Mouse (Mus musculus): ENCODE data around the gene Klf7. TPM values are rescaled to one million over a fixed set of nuclear protein-coding genes. Genes with fewer than 3 reads are reported as not detected.

The Klf7 gene
- polyA plus RNA-seq, 1 experiment from 2014 or later, result 53.2 TPM

DNA sequence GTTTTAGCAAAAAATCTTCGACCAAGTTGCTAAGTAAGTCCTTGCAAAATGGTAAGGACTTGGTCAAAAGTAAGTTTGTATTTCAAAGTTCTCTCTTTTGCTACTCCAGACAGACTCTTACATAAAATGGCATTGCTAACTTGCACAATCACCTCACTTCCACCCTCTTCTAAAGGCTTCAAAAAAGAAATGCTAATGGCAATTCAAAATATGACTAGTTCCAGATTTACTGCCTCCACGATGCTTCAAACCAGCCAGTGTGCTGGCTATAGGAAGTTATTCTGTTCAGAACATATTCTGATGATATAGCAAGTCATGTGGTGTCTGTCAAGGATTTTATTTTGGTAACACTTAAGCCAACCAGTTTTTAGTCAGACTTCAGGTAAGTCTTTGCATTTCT, 41.8 kb downstream of the Klf7 start:
- no peak overlapping the region for H3K4me2 ChIP-seq (replicated peaks)
- H3K4me1 ChIP-seq, result peaks cover 24% of the 10 kb centered on the region
- no peak overlapping the region for H3K27ac ChIP-seq
- WGBS, result 90% methylated on average over 2 of the region's 2 CpGs
- no peak overlapping the region for H3K4me3 ChIP-seq
- H3K36me3 ChIP-seq, result peaks cover 10% of the 10 kb centered on the region
- H3K9me3 ChIP-seq (replicated peaks), result no peaks in the 10 kb centered on the region
- no peak overlapping the region for H3K9ac ChIP-seq
- H3K27me3 ChIP-seq, result no peaks in the 10 kb centered on the region
- ATAC-seq (ENCODE audit: low FRiP score), result no peak

DNA sequence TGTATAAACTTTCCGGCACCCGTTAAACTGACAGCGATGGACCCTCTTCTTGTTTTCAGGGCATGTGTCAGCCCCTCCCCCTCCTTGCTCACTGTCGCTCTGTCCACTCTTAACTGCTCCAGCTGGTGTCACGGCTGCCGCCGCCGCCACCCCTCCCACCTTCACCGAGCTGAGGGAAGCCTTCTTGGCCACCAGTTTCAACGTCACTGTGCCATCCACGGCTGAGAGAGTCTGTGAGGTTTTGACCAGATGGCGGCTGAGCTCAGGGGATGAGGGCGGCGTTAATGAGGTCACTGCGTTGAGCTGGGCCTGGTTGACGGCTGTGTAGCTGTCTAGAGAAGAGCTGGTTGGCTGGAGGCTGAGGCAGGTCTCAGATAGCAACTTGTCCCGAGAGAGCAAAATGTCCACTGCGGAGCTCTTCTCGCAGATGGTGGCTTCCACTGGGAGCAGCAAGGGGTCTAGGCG, 43.3 kb downstream of the Klf7 start:
- Histone ChIP-seq H3K9me3 (replicated peaks) (no peaks in the 10 kb centered on the region), H3K4me3 (no peak overlapping the region), H3K36me3 (peaks cover 10% of the 10 kb centered on the region), H3K4me1 (peaks cover 20% of the 10 kb centered on the region), H3K27me3 (no peaks in the 10 kb centered on the region), H3K27ac (peak overlapping the region; percentile 30; the same call in 1 of the 2 replicates), H3K9ac (no peak overlapping the region), H3K4me2 (replicated peaks) (no peak overlapping the region)
- peak; percentile 41; the same call in 1 of the 2 replicates for ATAC-seq (ENCODE audit: low FRiP score)
- whole genome bisulfite sequencing, result 67% methylated on average over 20 of the region's 20 CpGs

DNA sequence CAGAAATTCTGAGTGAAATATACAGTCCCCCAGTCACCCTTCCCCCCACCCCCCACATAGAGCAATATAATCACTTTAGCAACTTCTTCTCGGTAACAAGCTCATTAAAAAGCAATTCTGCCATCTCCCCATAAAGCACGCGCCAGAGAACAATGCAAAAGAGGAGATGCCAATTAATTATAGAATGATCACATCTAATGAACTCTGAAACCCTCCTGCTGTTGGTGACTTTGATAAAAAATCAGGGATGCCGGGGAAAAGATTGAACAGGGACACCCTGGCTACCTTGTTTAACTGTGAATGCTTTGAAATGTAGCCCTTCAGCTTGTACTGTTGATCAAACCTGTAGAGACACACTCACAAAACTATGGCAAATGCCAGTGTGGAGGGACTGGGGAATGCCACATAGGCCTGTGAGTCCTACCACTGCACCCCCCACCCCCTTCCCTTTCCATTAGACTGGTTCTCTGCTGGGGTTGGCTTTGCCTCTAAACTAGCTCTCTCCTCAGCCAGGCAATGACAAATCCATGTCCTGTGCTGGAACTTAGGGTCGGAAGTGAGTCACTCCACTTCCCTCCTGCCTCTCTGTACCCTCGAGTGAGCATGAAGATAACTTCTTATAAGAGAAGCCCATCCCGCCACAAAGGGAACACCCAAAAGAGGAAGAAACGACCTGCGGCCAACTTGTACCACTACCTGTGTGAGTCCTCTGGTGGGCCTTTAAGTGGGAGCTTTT, 43.9 kb downstream of the Klf7 start:
- no peak overlapping the region for H3K4me3 ChIP-seq
- H3K36me3 ChIP-seq, result peaks cover 10% of the 10 kb centered on the region
- H3K4me1 ChIP-seq, result peaks cover 19% of the 10 kb centered on the region
- no peaks in the 10 kb centered on the region for H3K9me3 ChIP-seq (replicated peaks)
- peak overlapping the region; percentile 66; the same call in 1 of the 2 replicates for H3K27ac ChIP-seq
- no peaks in the 10 kb centered on the region for H3K27me3 ChIP-seq
- 0 out of 2 replicates have a peak, but pooled peaks have one; percentile 44 for ATAC-seq (ENCODE audit: low FRiP score)
- 77% methylated on average over 9 of the region's 9 CpGs for WGBS
- H3K4me2 ChIP-seq (replicated peaks), result no peak overlapping the region
- no peak overlapping the region for H3K9ac ChIP-seq

DNA sequence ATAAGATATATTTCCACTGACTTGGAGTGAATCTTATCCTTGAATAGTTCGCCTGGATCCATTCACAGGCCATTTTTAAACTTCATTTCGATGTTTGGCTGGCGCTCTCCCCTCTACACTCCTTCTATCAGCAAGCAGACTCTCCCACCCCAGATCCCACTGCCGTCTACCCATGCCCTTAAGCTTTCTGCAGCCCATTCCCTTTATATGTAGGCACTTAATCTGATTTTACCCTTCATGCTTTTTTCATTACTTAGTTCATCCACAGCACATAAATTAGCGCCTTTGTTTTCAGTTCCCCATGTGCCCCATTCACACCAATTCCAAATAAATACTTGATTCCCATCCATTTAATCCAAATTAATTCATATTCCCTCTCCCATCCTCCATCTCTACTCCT, 48.0 kb downstream of the Klf7 start:
- no peaks in the 10 kb centered on the region for H3K27me3 ChIP-seq
- 84% methylated on average over 5 of the region's 5 CpGs for WGBS
- H3K4me3 ChIP-seq, result no peak overlapping the region
- peaks cover 10% of the 10 kb centered on the region for H3K36me3 ChIP-seq
- no peak overlapping the region for H3K4me2 ChIP-seq (replicated peaks)
- no peak overlapping the region for H3K9ac ChIP-seq
- no peak overlapping the region for H3K27ac ChIP-seq
- no peak for ATAC-seq (ENCODE audit: low FRiP score)
- peaks cover 20% of the 10 kb centered on the region for H3K4me1 ChIP-seq
- no peaks in the 10 kb centered on the region for H3K9me3 ChIP-seq (replicated peaks)

DNA sequence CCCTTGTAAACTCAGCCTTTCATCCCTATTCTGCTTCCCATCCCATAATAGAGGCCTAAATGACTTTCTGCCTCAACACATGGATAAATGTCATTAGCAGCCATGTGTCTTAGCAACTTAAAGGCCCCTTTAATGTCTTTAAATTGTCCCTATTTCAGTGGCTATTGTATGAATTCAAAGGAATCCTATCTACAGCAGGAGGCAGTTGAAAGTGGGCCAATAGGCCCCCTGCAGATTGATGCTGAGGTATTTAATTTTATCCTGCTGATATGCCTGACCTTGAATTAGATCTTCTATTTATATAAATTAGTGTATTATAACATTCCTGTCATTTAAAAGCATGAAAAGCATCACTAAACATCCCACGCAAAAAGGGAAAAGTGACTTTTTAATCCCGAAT, 51.1 kb downstream of the Klf7 start:
- Histone ChIP-seq H3K4me2 (replicated peaks) (no peak overlapping the region), H3K4me1 (peaks cover 29% of the 10 kb centered on the region), H3K27ac (no peak overlapping the region), H3K36me3 (no peaks in the 10 kb centered on the region), H3K4me3 (no peak overlapping the region), H3K27me3 (no peaks in the 10 kb centered on the region), H3K9ac (no peak overlapping the region), H3K9me3 (replicated peaks) (no peaks in the 10 kb centered on the region)
- no peak for ATAC-seq (ENCODE audit: low FRiP score)
- 83% methylated on average over 2 of the region's 2 CpGs for WGBS

DNA sequence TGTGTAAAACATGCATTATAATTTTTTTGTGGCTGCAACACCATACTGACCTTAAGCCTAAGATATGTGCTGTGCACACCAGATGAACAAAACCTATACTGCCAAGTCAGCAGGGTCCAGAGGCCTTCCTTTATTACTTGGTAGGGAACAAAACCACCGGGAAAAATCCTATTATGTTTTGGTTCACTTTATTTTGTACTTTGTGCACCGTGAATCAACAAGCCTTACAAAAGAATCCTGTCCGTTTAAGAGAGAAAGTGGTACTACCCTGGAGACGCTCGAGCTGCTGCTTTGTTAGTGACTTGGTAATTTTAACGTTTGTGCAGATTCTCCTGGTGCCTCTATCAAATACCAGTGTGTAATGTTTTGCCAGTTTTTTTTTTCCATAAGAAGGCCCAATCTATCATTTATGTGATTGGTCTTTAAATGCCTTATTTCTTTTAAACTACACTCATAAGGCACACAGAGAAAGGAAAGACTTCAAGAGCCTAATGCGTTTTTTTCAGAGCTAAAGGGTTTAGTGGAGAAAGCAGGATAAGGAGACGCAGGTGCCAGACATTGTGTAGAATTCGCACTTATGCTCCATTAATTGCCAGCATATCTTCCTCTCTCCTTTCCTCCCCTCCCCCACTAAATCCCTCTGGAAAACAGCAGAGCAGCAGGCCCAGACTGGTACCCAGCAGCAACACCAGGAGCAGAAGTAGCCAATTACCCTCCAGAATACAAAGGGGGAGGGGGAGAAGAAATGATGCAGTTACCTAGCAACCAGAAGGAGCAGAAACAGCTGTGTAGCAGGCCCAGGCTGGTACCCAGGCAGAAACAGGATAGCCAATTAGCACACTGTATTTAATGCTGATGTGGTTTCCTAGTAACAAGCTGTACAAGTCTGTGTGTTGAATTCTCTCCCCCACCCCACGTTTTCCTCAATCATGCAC, 55.5 kb downstream of the Klf7 start:
- Histone ChIP-seq H3K36me3 (no peaks in the 10 kb centered on the region), H3K27ac (peak overlapping the region; percentile 83), H3K4me2 (replicated peaks) (peak overlapping the region; percentile 21), H3K4me3 (no peak overlapping the region), H3K4me1 (peaks cover 69% of the 10 kb centered on the region), H3K9me3 (replicated peaks) (no peaks in the 10 kb centered on the region), H3K27me3 (no peaks in the 10 kb centered on the region), H3K9ac (no peak overlapping the region)
- 29% methylated on average over 10 of the region's 10 CpGs for WGBS
- peak; percentile 97 for ATAC-seq (ENCODE audit: low FRiP score)

DNA sequence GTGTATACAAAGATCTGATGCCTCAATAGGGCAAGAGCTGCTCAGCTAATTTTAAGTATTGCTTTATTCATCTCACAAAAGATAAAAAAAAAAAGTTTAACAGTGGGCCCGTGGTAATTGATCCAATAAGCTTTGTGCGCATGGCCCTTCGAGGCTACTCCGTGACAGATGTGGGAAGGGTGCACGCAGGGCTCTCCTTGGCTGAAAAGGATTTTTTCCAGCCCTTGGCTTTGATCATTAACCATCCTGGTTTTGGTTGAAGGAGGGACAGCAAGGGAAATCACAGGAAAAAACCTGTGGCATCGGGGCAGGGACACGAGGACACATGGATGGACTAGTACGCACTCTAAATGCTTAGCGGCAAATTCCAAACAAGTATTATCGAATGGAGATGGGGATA, 60.6 kb downstream of the Klf7 start:
- H3K4me2 ChIP-seq (replicated peaks), result no peak overlapping the region
- no peak overlapping the region for H3K9ac ChIP-seq
- no peak overlapping the region for H3K4me3 ChIP-seq
- 61% methylated on average over 10 of the region's 10 CpGs for WGBS
- no peaks in the 10 kb centered on the region for H3K9me3 ChIP-seq (replicated peaks)
- H3K27me3 ChIP-seq, result no peaks in the 10 kb centered on the region
- H3K4me1 ChIP-seq, result peaks cover 66% of the 10 kb centered on the region
- 0 out of 2 replicates have a peak, but pooled peaks cover 4% of the 10 kb centered on the region for H3K36me3 ChIP-seq
- ATAC-seq (ENCODE audit: low FRiP score), result no peak
- peak overlapping the region; percentile 84 for H3K27ac ChIP-seq

DNA sequence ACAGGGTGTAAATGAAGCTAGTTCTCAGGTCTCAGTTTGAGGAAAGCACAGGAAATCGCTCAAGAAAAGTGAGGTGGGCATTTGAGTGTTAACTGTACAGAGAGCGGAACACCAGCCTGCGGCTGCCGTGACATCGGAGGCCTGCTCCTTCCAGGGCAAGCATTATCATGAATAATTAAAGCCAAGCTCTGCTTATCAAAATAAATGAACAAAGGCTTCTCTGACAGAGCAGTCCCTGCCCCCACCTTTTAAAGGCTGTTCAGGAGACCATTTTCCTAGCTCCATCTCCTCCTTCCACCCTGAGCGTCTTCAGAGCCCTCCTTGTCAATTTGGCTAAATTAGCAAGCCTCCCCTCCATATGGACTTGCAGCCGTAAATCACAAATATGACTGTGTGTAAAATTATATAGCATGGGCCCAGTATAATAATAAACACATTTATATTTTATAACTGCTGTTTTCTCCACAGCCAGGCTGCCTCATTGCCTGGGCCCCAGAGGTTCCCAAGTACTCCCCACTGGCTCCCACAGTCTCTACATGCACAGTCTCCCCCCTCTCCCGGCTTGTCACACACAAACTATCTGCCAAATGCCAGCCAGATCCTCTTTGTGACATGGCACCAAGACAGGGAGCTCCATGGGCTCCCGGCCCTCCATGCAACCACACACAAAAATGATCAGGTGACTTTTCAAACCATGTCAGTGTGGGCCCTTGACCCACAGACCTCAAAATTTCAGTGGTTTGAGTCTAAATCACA, 61.2 kb downstream of the Klf7 start:
- 33% methylated on average over 9 of the region's 9 CpGs for WGBS
- ATAC-seq (ENCODE audit: low FRiP score), result peak; percentile 78

DNA sequence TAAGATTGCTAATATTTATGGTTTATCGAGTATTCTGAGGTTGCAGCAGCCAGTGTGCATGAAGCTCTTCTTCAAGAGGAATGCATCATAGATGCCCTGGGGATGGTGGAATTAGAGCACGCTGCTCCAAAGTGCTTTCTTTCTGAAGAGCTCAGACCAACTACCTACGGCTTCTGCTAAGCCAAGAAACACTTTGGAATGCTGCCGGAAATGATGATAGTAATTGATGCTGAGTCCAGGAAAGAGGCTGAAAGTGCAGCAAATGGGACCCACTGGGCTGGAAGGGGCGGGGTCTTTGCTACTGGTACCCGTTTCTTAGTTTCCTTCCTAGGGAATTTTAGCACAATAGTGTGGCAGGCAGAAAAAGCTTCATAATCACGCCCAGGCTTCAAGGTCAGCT, 62.0 kb downstream of the Klf7 start:
- Histone ChIP-seq H3K4me3 (no peak overlapping the region), H3K27ac (peak overlapping the region; percentile 84), H3K36me3 (0 out of 2 replicates have a peak, but pooled peaks cover 4% of the 10 kb centered on the region), H3K9me3 (replicated peaks) (no peaks in the 10 kb centered on the region), H3K9ac (0 out of 2 replicates have a peak overlapping the region, but pooled peaks have one; percentile 0), H3K4me1 (peaks cover 67% of the 10 kb centered on the region), H3K4me2 (replicated peaks) (peak overlapping the region; percentile 23), H3K27me3 (no peaks in the 10 kb centered on the region)
- WGBS, result 61% methylated on average over 7 of the region's 7 CpGs
- ATAC-seq (ENCODE audit: low FRiP score), result no peak

More for the DNA sequence above, 61.2 kb downstream of the Klf7 start:
- H3K4me1 ChIP-seq, result peaks cover 66% of the 10 kb centered on the region
- H3K27me3 ChIP-seq, result no peaks in the 10 kb centered on the region
- H3K27ac ChIP-seq, result peak overlapping the region; percentile 84
- no peak overlapping the region for H3K4me3 ChIP-seq
- peak overlapping the region; percentile 23 for H3K4me2 ChIP-seq (replicated peaks)
- 0 out of 2 replicates have a peak overlapping the region, but pooled peaks have one; percentile 0 for H3K9ac ChIP-seq
- 0 out of 2 replicates have a peak, but pooled peaks cover 4% of the 10 kb centered on the region for H3K36me3 ChIP-seq
- no peaks in the 10 kb centered on the region for H3K9me3 ChIP-seq (replicated peaks)

DNA sequence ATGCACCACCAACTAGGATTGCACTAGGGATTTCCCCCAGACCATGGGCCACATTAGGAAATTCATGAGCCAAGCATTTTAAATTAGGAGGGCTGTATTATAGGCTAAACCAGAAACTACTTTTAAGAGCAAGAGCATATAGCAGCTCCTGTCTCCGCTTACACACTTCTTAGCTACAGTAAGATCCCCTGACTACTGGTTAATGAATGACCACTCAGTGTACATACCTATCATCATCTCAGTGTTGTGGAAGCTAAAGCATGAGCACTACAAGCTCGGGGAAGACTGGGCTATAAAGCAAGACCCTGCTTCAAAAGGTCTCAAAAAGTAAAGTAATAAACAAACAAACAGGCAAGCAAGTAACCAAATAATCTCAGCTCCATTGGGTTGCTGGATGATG, 65.5 kb downstream of the Klf7 start:
- peaks cover 33% of the 10 kb centered on the region for H3K4me1 ChIP-seq
- 0 out of 2 replicates have a peak, but pooled peaks cover 4% of the 10 kb centered on the region for H3K36me3 ChIP-seq
- H3K4me2 ChIP-seq (replicated peaks), result no peak overlapping the region
- no peak overlapping the region for H3K4me3 ChIP-seq
- WGBS, result 83% methylated on average over 2 of the region's 2 CpGs
- H3K9ac ChIP-seq, result no peak overlapping the region
- H3K27ac ChIP-seq, result peak overlapping the region; percentile 64; the same call in 1 of the 2 replicates
- no peak for ATAC-seq (ENCODE audit: low FRiP score)
- H3K9me3 ChIP-seq (replicated peaks), result no peaks in the 10 kb centered on the region
- H3K27me3 ChIP-seq, result no peaks in the 10 kb centered on the region

DNA sequence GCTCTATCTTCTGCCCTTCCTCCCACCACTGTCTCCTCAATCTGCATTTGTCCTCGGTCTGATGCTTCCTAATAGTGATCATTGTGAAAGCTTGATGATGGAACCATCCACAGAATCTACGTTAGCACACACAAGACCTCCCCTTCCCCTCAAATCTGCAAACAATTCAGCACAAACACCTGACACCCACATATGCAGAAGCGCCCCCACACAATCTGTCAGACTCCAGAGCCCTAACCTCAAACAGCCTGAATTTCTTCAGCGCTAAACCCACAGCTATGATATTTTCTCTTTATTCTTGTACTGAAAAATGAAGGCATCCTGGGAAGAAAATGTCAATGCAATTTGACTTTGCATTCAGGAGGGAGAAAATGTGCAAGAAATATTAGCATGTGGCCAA, 66.1 kb downstream of the Klf7 start:
- Histone ChIP-seq H3K4me2 (replicated peaks) (no peak overlapping the region), H3K9me3 (replicated peaks) (no peaks in the 10 kb centered on the region), H3K27ac (peak overlapping the region; percentile 64), H3K4me1 (peaks cover 27% of the 10 kb centered on the region), H3K36me3 (0 out of 2 replicates have a peak, but pooled peaks cover 4% of the 10 kb centered on the region), H3K4me3 (no peak overlapping the region), H3K27me3 (no peaks in the 10 kb centered on the region), H3K9ac (no peak overlapping the region)
- 70% methylated on average over 4 of the region's 4 CpGs for WGBS
- ATAC-seq (ENCODE audit: low FRiP score), result no peak

Measured in hindbrain, embryonic 12.5 days (tissue).